Mouse (Mus musculus) lung, embryonic 14.5 days (tissue): ENCODE results near the gene Spon1. TPM values are rescaled to one million over a fixed set of nuclear protein-coding genes. Genes with fewer than 3 reads are reported as not detected.
A peak's percentile ranks its signal among the peaks of the same experiment; 100 is the strongest.

Experiments
- ATAC-seq: fragments of 200-750 bp; cut with Nextera tagmentation; 2 replicates; pipeline ENCODE4 v1.8.0; 2017; ENCODE audit warnings: mild to moderate bottlenecking, moderate TSS enrichment, moderate library complexity; ENCODE audit not compliant: insufficient read depth
- DNase-seq: peaks from one replicate; pipeline ENCODE4 v3.0.0-alpha.2; 2015
- H3K27ac ChIP-seq: fragments of 300-500 bp; sonication (generic); 2 replicates; pipeline ENCODE4 v1.5.1; 2014; ENCODE audit warnings: low read depth, mild to moderate bottlenecking, moderate library complexity
- H3K27me3 ChIP-seq: fragments of 300-500 bp; sonication (generic); 2 replicates; pipeline ENCODE4 v1.6.1; 2014; ENCODE audit warnings: low read length, control low read depth; ENCODE audit not compliant: insufficient read depth
- H3K36me3 ChIP-seq: fragments of 300-500 bp; sonication (generic); 2 replicates; pipeline ENCODE4 v1.6.1; 2014; ENCODE audit warnings: control low read depth; ENCODE audit not compliant: insufficient read depth
- H3K4me1 ChIP-seq: fragments of 300-500 bp; sonication (generic); 2 replicates; pipeline ENCODE4 v1.6.1; 2014; ENCODE audit warnings: antibody characterized with exemption, control low read depth; ENCODE audit not compliant: insufficient read depth
- H3K4me2 ChIP-seq: fragments of 300-500 bp; sonication (generic); 2 replicates; pipeline ENCODE4 v1.6.1; 2014; ENCODE audit warnings: mild to moderate bottlenecking
- H3K4me3 ChIP-seq: fragments of 300-500 bp; sonication (generic); 2 replicates; pipeline ENCODE4 v1.5.1; 2014; ENCODE audit warnings: low read depth, low read length
- H3K9ac ChIP-seq: fragments of 300-500 bp; sonication (generic); 2 replicates; pipeline ENCODE4 v1.6.1; 2014
- H3K9me3 ChIP-seq: fragments of 300-500 bp; sonication (generic); 2 replicates; pipeline ENCODE4 v1.6.1; 2016; ENCODE audit warnings: low read depth, low read length, control low read depth
- CTCF ChIP-seq: IDR thresholded peaks from 2 replicates; pipeline ENCODE4 v1.5.1; 2016; ENCODE audit warnings: antibody characterized with exemption, low read depth
- WGBS: fragments of 180-500 bp; shearing (Covaris S2); extraction: QIAGEN DNeasy Blood & Tissue Kit; methylation state at CpG from one replicate; pipeline ENCODE4 v1.1.7; 2014; 5-methylcytosine and 5-hydroxymethylcytosine counted together
- polyA plus RNA-seq: library from polyadenylated mRNA; unstranded; fragments of >200 nt; fragmentation: Nextera tagmentation; extraction: Ambion mirVana; gene quantifications from 2 replicates; pipeline ENCODE4 v1.2.1, GENCODE M21; 2014

The Spon1 gene
- polyA plus RNA-seq, 1 experiment from 2014 or later = 2.5 TPM

- Histone ChIP-seq H3K9ac (no peak overlapping the region), H3K4me2 (no peak overlapping the region), H3K27me3 (no peaks in the 10 kb centered on the region), H3K36me3 (no peaks in the 10 kb centered on the region), H3K4me3 (no peak overlapping the region), H3K9me3 (no peaks in the 10 kb centered on the region), H3K27ac (no peak overlapping the region), H3K4me1 (no peaks in the 10 kb centered on the region)
- no peak for TF ChIP-seq CTCF
- 89% methylated on average over 2 of the region's 2 CpGs for WGBS
- ATAC-seq (no peak), DNase-seq (no peak)
These were observed 125.0 kb downstream of the Spon1 start for GRCm38 (mm10) chr7:113890782-113891181.

GRCm38 (mm10) chr7:113891491-113891890 is 125.7 kb downstream of the Spon1 start:
- no peak overlapping the region for H3K27ac ChIP-seq
- no peaks in the 10 kb centered on the region for H3K9me3 ChIP-seq
- H3K4me2 ChIP-seq = no peak overlapping the region
- WGBS = 86% methylated on average over 6 of the region's 6 CpGs
- H3K4me1 ChIP-seq = no peaks in the 10 kb centered on the region
- no peaks in the 10 kb centered on the region for H3K27me3 ChIP-seq
- no peak overlapping the region for H3K4me3 ChIP-seq
- H3K9ac ChIP-seq = no peak overlapping the region
- DNase-seq = no peak
- no peak for ATAC-seq
- TF ChIP-seq CTCF = no peak
- no peaks in the 10 kb centered on the region for H3K36me3 ChIP-seq

GRCm38 (mm10) chr7:113893944-113894662 is 128.3 kb downstream of the Spon1 start:
- Histone ChIP-seq H3K4me2 (no peak overlapping the region), H3K9me3 (0 out of 2 replicates have a peak, but pooled peaks cover 7% of the 10 kb centered on the region), H3K4me1 (no peaks in the 10 kb centered on the region), H3K4me3 (no peak overlapping the region), H3K27ac (no peak overlapping the region), H3K27me3 (no peaks in the 10 kb centered on the region), H3K36me3 (no peaks in the 10 kb centered on the region), H3K9ac (no peak overlapping the region)
- WGBS = 78% methylated on average over 7 of the region's 7 CpGs
- ATAC-seq (no peak), DNase-seq (no peak)
- TF ChIP-seq CTCF = no peak

- Histone ChIP-seq H3K4me3 (no peak overlapping the region), H3K9ac (no peak overlapping the region), H3K36me3 (no peaks in the 10 kb centered on the region), H3K4me2 (no peak overlapping the region), H3K27ac (no peak overlapping the region), H3K27me3 (no peaks in the 10 kb centered on the region), H3K4me1 (no peaks in the 10 kb centered on the region), H3K9me3 (0 out of 2 replicates have a peak, but pooled peaks cover 7% of the 10 kb centered on the region)
- no peak for TF ChIP-seq CTCF
- WGBS = 31% methylated on average over 5 of the region's 5 CpGs
- ATAC-seq = no peak
- no peak for DNase-seq
These were observed 129.5 kb downstream of the Spon1 start for GRCm38 (mm10) chr7:113895266-113895665.

GRCm38 (mm10) chr7:113898388-113898787 is 132.6 kb downstream of the Spon1 start:
- H3K27me3 ChIP-seq = no peaks in the 10 kb centered on the region
- ATAC-seq (no peak), DNase-seq (no peak)
- H3K9ac ChIP-seq = no peak overlapping the region
- TF ChIP-seq CTCF = peak; percentile 47
- H3K4me1 ChIP-seq = no peaks in the 10 kb centered on the region
- 0 out of 2 replicates have a peak, but pooled peaks cover 7% of the 10 kb centered on the region for H3K9me3 ChIP-seq
- H3K4me2 ChIP-seq = no peak overlapping the region
- H3K4me3 ChIP-seq = no peak overlapping the region
- H3K36me3 ChIP-seq = no peaks in the 10 kb centered on the region
- H3K27ac ChIP-seq = no peak overlapping the region

- Histone ChIP-seq H3K9ac (no peak overlapping the region), H3K4me2 (no peak overlapping the region), H3K9me3 (0 out of 2 replicates have a peak, but pooled peaks cover 7% of the 10 kb centered on the region), H3K27ac (no peak overlapping the region), H3K27me3 (no peaks in the 10 kb centered on the region), H3K4me1 (no peaks in the 10 kb centered on the region), H3K4me3 (no peak overlapping the region), H3K36me3 (no peaks in the 10 kb centered on the region)
- 80% methylated on average over 2 of the region's 2 CpGs for WGBS
- DNase-seq = no peak
- TF ChIP-seq CTCF = no peak
- ATAC-seq = no peak
These were observed 135.7 kb downstream of the Spon1 start for GRCm38 (mm10) chr7:113901511-113901910.

GRCm38 (mm10) chr7:113901941-113902515 is 136.2 kb downstream of the Spon1 start:
- Histone ChIP-seq H3K9me3 (peaks cover 7% of the 10 kb centered on the region; the same call in 1 of the 2 replicates), H3K27me3 (no peaks in the 10 kb centered on the region), H3K4me3 (no peak overlapping the region), H3K27ac (no peak overlapping the region), H3K9ac (no peak overlapping the region), H3K36me3 (no peaks in the 10 kb centered on the region), H3K4me1 (no peaks in the 10 kb centered on the region), H3K4me2 (no peak overlapping the region)
- 66% methylated on average over 10 of the region's 10 CpGs for WGBS
- no peak for TF ChIP-seq CTCF
- DNase-seq = no peak
- no peak for ATAC-seq
